In genomic region chr17:70446451-70446850, GRCm38 (mm10) we compare ENCODE assay signal across 23 mouse cellular contexts.
DNase-seq lines count a peak whose midpoint lies in the region; ATAC-seq and TF ChIP-seq lines count a peak whose summit lies in the region.
"Had no signal": no experiment of that assay in that cellular context is flagged by ENCODE, and none has a peak within 500 bp of the region (broad histone marks: within the 10 kb centered on the region; RNA-seq: fewer than 3 reads in every experiment).

No protein-coding gene starts in this region.

- H3K9me3 ChIP-seq in stomach, postnatal 0 days (ENCODE audit: control insufficient read depth, low read length): no peaks in the 10 kb centered on the region
- H3K9me3 ChIP-seq in hindbrain, embryonic 14.5 days (ENCODE audit: control insufficient read depth, low read length): no peaks in the 10 kb centered on the region
- H3K9me3 ChIP-seq: kidney, embryonic 15.5 days; liver, embryonic 15.5 days; midbrain, embryonic 12.5 days; neural tube, embryonic 12.5 days had no signal

- TF ChIP-seq POLR2A in olfactory bulb, adult 2 months (IDR thresholded peaks at IDR 0.05; ENCODE audit: insufficient read depth, low read depth, low read length): no peak

- DNase-seq in left cerebral cortex, adult 18-20 months (ENCODE audit: low spot score in 2 of 2): peak; percentile 72 to 81
- no peak for DNase-seq in left cerebral cortex, postnatal 10 days (ENCODE audit: extremely low spot score in 1 of 2, low spot score in 2 of 2)
- peak; percentile 90 for DNase-seq in brain, adult 2 months (ENCODE audit: low read depth, low spot score)
- DNase-seq in frontal cortex, postnatal 36 days (ENCODE audit: low spot score in 2 of 2): peak; percentile 75 to 87
- no peak for DNase-seq in stomach, postnatal 0 days (ENCODE audit: low spot score)
- no peak for DNase-seq in hindbrain, embryonic 14.5 days (ENCODE audit: low spot score)
- DNase-seq: adrenal gland, postnatal 14 days; cerebellum, adult 11 months; cerebellum, postnatal 25 days; gastrocnemius, postnatal 25 days; heart, adult 2 months; heart, postnatal 36 days; kidney, postnatal 4 days; thymus, postnatal 14 days had no signal

- TF ChIP-seq CTCF in olfactory bulb, adult 2 months (IDR thresholded peaks at IDR 0.05; ENCODE audit: insufficient read depth, low read depth, low read length): no peak
- TF ChIP-seq CTCF in stomach, postnatal 0 days (IDR thresholded peaks at IDR 0.05; ENCODE audit: low read depth): no peak

- H3K27me3 ChIP-seq in stomach, postnatal 0 days (ENCODE audit: control insufficient read depth, insufficient read depth, low read length): no peaks in the 10 kb centered on the region
- H3K27me3 ChIP-seq in hindbrain, embryonic 14.5 days (ENCODE audit: control insufficient read depth, insufficient read depth, low read length): no peaks in the 10 kb centered on the region
- H3K27me3 ChIP-seq: kidney, embryonic 15.5 days; liver, embryonic 15.5 days; midbrain, embryonic 12.5 days; neural tube, embryonic 12.5 days had no signal

- no peak overlapping the region for H3K4me2 ChIP-seq in stomach, postnatal 0 days (replicated peaks; ENCODE audit: low read depth)
- H3K4me2 ChIP-seq in hindbrain, embryonic 14.5 days (replicated peaks): no peak overlapping the region
- H3K4me2 ChIP-seq: kidney, embryonic 15.5 days; liver, embryonic 15.5 days; midbrain, embryonic 12.5 days; neural tube, embryonic 12.5 days had no signal

- no peak overlapping the region for H3K9ac ChIP-seq in stomach, postnatal 0 days (ENCODE audit: low read length)
- no peak overlapping the region for H3K9ac ChIP-seq in hindbrain, embryonic 14.5 days
- H3K9ac ChIP-seq: kidney, embryonic 15.5 days; liver, embryonic 15.5 days; midbrain, embryonic 12.5 days; neural tube, embryonic 12.5 days had no signal

- H3K36me3 ChIP-seq in stomach, postnatal 0 days (ENCODE audit: control insufficient read depth, insufficient read depth, low read length): no peaks in the 10 kb centered on the region
- H3K36me3 ChIP-seq in hindbrain, embryonic 14.5 days (replicated peaks; ENCODE audit: control insufficient read depth, insufficient read depth): no peaks in the 10 kb centered on the region
- H3K36me3 ChIP-seq: kidney, embryonic 15.5 days; liver, embryonic 15.5 days; midbrain, embryonic 12.5 days; neural tube, embryonic 12.5 days had no signal

- WGBS in olfactory bulb, adult 2 months: 37% methylated on average over 8 of the region's 8 CpGs
- WGBS in stomach, postnatal 0 days: 65% methylated on average over 8 of the region's 8 CpGs
- WGBS in hindbrain, embryonic 14.5 days: 84% methylated on average over 8 of the region's 8 CpGs

- H3K27ac ChIP-seq in olfactory bulb, adult 2 months (ENCODE audit: insufficient read depth, low read depth, low read length): peak overlapping the region; percentile 54
- no peak overlapping the region for H3K27ac ChIP-seq in stomach, postnatal 0 days (replicated peaks)
- H3K27ac ChIP-seq in hindbrain, embryonic 14.5 days: no peak overlapping the region
- H3K27ac ChIP-seq: heart, adult 2 months; kidney, embryonic 15.5 days; liver, embryonic 15.5 days; midbrain, embryonic 12.5 days; neural tube, embryonic 12.5 days had no signal

- no peak overlapping the region for H3K4me3 ChIP-seq in olfactory bulb, adult 2 months (ENCODE audit: insufficient read depth, low read depth, low read length)
- no peak overlapping the region for H3K4me3 ChIP-seq in stomach, postnatal 0 days (ENCODE audit: low read depth, low read length)
- H3K4me3 ChIP-seq in hindbrain, embryonic 14.5 days (replicated peaks; ENCODE audit: low read length): no peak overlapping the region
- H3K4me3 ChIP-seq: heart, adult 2 months; kidney, embryonic 15.5 days; liver, embryonic 15.5 days; midbrain, embryonic 12.5 days; neural tube, embryonic 12.5 days had no signal

- no peak for ATAC-seq in stomach, postnatal 0 days (ENCODE audit: low FRiP score, low TSS enrichment)
- ATAC-seq in hindbrain, embryonic 14.5 days (ENCODE audit: low FRiP score): no peak
- ATAC-seq: activated CD4-positive, CD25-positive, alpha-beta regulatory T cell, adult 4 months; hindbrain, embryonic 16.5 days; intestine, embryonic 16.5 days; Patski had no signal

- TF ChIP-seq EP300 in stomach, postnatal 0 days (optimal IDR thresholded peaks at IDR 0.05): no peak

- intact Hi-C loops in left cerebral cortex, postnatal 10 days (cut with DNase I): no loop called here

- H3K4me1 ChIP-seq in olfactory bulb, adult 2 months (ENCODE audit: control insufficient read depth, insufficient read depth, low read length): peaks cover 7% of the 10 kb centered on the region
- H3K4me1 ChIP-seq in stomach, postnatal 0 days (replicated peaks; ENCODE audit: control insufficient read depth, insufficient read depth): no peaks in the 10 kb centered on the region
- H3K4me1 ChIP-seq in hindbrain, embryonic 14.5 days (replicated peaks; ENCODE audit: control insufficient read depth, insufficient read depth, low read length): no peaks in the 10 kb centered on the region
- H3K4me1 ChIP-seq: kidney, embryonic 15.5 days; liver, embryonic 15.5 days; midbrain, embryonic 12.5 days; neural tube, embryonic 12.5 days had no signal

Comparison
In these comparisons a context has a peak if more than half of its experiments do, and no peak if none do; other contexts are left out.
1. DNase-seq: peak in left cerebral cortex, adult 18-20 months (2 of 2), brain, adult 2 months (single experiment) and frontal cortex, postnatal 36 days (2 of 2); none in left cerebral cortex, postnatal 10 days (0 of 2), stomach, postnatal 0 days (single experiment) and hindbrain, embryonic 14.5 days (single experiment).